Mouse (Mus musculus): ENCODE measurements around the gene Ssh2. TPM values are rescaled to one million over a fixed set of nuclear protein-coding genes. Genes with fewer than 3 reads are reported as not detected.

The Ssh2 gene
- polyA plus RNA-seq, 1 experiment from 2014 or later = 20.2 TPM

DNA sequence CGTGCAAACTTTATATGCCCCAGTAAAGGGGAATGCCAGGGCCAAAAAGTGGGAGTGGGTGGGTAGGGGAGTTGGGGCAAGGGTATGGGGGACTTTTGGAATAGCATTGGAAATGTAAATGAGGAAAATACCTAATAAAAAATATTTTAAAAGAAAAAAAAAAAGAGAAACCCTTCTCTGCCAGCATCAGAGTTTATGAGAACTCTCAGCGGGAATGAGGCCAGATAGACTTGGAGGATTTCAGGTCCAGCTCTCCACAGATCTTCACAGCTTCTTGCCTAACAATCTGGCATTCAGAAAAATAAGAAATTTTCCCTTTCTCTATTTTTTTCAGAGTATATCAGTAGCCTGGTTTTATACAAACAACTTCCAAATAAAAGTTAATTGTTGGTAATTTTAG is 220.9 kb downstream of the Ssh2 start:
- H3K4me1 ChIP-seq (ENCODE audit: control insufficient read depth, insufficient read depth, low read length) = no peaks in the 10 kb centered on the region
- no peak overlapping the region for H3K9ac ChIP-seq (ENCODE audit: low read depth, low read length)
- no peak for ATAC-seq
- no peaks in the 10 kb centered on the region for H3K9me3 ChIP-seq (replicated peaks; ENCODE audit: control insufficient read depth, low read length, poor library complexity, severe bottlenecking)
- no peak overlapping the region for H3K27ac ChIP-seq (ENCODE audit: low read length)
- no peaks in the 10 kb centered on the region for H3K27me3 ChIP-seq (ENCODE audit: control insufficient read depth, insufficient read depth, low read depth, low read length)
- H3K36me3 ChIP-seq (ENCODE audit: control insufficient read depth, insufficient read depth, low read length) = peaks cover 9% of the 10 kb centered on the region
- 89% methylated on average over 2 of the region's 2 CpGs for WGBS
- no peak overlapping the region for H3K4me3 ChIP-seq (ENCODE audit: low read depth, low read length)
- H3K4me2 ChIP-seq (ENCODE audit: low read length) = no peak overlapping the region

DNA sequence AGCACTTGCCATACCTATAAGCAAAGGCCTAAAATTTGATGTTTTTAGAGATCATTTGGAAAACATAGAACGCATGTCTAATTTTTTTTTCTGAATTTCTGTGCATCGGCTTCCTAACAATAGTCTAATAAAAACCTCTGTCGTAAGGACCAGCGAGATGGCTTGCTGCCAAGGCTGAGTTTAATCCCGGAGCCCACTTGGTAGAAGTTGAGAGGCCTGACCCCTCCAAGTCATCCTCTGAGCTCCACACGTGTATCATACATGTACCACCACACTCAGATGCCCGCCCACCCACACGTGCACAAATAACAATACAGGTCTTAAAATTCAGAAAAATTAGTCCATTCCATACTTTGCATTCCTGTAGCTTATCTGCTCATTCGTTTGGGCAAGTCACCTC is 224.0 kb downstream of the Ssh2 start:
- WGBS = 85% methylated on average over 9 of the region's 9 CpGs

DNA sequence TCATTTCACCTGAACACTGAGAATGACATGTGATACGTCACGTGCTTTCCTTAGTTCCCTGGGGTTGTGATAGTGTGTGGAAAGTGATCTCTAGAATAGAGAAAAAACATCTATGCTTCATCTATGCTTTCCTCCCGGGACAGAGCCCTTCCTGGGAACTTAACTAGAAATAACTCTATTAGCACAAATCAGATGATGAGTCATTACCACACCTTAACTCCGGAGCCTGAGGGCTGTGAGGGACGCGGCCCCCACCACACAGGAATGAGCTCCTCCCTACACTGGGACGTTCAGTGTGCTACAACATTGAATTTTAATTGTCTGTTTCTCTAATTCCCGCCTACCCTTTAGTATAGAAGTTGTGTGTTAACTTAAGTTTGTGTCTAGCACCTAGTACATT is 224.9 kb downstream of the Ssh2 start:
- no peak for ATAC-seq
- no peak overlapping the region for H3K9ac ChIP-seq (ENCODE audit: low read depth, low read length)
- no peak overlapping the region for H3K27ac ChIP-seq (ENCODE audit: low read length)
- H3K9me3 ChIP-seq (replicated peaks; ENCODE audit: control insufficient read depth, low read length, poor library complexity, severe bottlenecking) = no peaks in the 10 kb centered on the region
- 88% methylated on average over 8 of the region's 8 CpGs for WGBS
- H3K4me1 ChIP-seq (ENCODE audit: control insufficient read depth, insufficient read depth, low read length) = no peaks in the 10 kb centered on the region
- peaks cover 13% of the 10 kb centered on the region for H3K36me3 ChIP-seq (ENCODE audit: control insufficient read depth, insufficient read depth, low read length)
- H3K4me2 ChIP-seq (ENCODE audit: low read length) = no peak overlapping the region
- no peak overlapping the region for H3K4me3 ChIP-seq (ENCODE audit: low read depth, low read length)
- H3K27me3 ChIP-seq (ENCODE audit: control insufficient read depth, insufficient read depth, low read depth, low read length) = no peaks in the 10 kb centered on the region

More for the DNA sequence above, 224.0 kb downstream of the Ssh2 start:
- no peak for ATAC-seq
- no peak overlapping the region for H3K9ac ChIP-seq (ENCODE audit: low read depth, low read length)
- peaks cover 13% of the 10 kb centered on the region for H3K36me3 ChIP-seq (ENCODE audit: control insufficient read depth, insufficient read depth, low read length)
- no peak overlapping the region for H3K27ac ChIP-seq (ENCODE audit: low read length)
- H3K4me3 ChIP-seq (ENCODE audit: low read depth, low read length) = no peak overlapping the region
- no peaks in the 10 kb centered on the region for H3K27me3 ChIP-seq (ENCODE audit: control insufficient read depth, insufficient read depth, low read depth, low read length)
- H3K4me2 ChIP-seq (ENCODE audit: low read length) = no peak overlapping the region
- H3K9me3 ChIP-seq (replicated peaks; ENCODE audit: control insufficient read depth, low read length, poor library complexity, severe bottlenecking) = no peaks in the 10 kb centered on the region
- H3K4me1 ChIP-seq (ENCODE audit: control insufficient read depth, insufficient read depth, low read length) = no peaks in the 10 kb centered on the region

DNA sequence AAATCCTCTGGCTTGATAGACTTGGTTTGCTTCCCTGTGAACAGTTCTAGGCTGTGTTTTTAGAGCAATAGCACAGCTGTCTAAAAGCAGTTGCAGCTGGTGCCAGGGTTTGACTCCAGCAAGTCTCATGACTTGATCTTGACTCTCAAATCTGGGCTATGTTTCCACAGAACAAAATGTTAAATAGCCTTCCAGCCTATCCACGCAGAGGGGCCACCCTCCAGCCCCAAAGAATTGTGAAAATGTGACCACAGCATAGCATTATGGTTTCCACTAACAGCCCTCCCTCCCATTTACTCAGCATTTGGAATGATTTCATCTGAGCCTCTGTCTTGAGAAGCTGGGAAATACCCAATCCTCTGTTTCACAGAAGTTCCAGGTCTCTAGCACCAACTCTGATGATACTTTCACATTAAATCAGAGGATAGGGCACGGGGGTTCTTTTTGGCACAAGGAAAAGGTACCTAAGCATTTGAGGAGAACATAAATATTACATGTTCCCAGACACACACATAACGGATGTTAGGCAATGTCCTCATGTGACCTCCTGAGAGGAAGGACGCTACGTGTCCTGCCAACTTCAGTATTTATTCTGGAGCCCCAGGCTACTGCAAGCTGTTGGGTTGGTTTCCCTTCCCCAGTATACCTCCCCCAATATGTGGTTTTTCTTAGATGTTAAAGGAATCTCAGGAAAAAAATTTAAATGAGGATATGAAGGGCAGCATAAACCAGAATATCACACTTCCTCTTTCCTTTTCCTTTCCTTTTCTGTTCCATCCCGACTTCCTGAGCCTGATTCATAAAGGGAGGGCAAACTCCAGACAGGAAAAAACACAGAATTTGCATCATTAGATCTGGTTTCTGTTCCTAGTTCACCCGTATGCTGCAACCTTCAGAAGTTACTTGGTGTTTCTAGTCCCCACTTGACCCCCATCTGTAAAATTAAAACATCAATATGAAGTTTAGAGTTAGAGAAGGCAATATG is 226.4 kb downstream of the Ssh2 start:
- no peak overlapping the region for H3K9ac ChIP-seq (ENCODE audit: low read depth, low read length)
- H3K4me2 ChIP-seq (ENCODE audit: low read length) = no peak overlapping the region
- no peak overlapping the region for H3K27ac ChIP-seq (ENCODE audit: low read length)
- no peaks in the 10 kb centered on the region for H3K9me3 ChIP-seq (replicated peaks; ENCODE audit: control insufficient read depth, low read length, poor library complexity, severe bottlenecking)
- ATAC-seq = no peak
- no peaks in the 10 kb centered on the region for H3K4me1 ChIP-seq (ENCODE audit: control insufficient read depth, insufficient read depth, low read length)
- no peaks in the 10 kb centered on the region for H3K27me3 ChIP-seq (ENCODE audit: control insufficient read depth, insufficient read depth, low read depth, low read length)
- H3K36me3 ChIP-seq (ENCODE audit: control insufficient read depth, insufficient read depth, low read length) = peaks cover 13% of the 10 kb centered on the region
- H3K4me3 ChIP-seq (ENCODE audit: low read depth, low read length) = no peak overlapping the region
- 82% methylated on average over 7 of the region's 7 CpGs for WGBS

DNA sequence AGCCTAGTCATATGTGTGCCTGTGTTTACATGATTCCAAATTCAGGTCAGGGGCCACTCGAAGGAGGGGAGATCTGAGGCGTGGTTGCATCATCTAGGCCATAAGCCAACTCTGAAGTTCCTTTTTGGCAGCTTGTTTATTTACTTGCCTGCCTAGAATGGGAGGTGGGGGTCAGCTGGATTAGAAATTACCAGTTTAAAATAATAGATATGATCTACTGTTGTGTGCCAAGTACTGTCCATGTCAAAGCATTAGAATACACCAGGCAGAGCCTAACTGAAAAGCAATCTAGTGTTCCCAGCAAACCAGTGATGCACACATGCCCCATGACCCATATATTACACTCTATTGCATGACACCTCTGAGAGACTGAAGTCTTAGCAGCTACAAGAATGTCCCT is 228.9 kb downstream of the Ssh2 start:
- Histone ChIP-seq H3K9me3 (replicated peaks; ENCODE audit: control insufficient read depth, low read length, poor library complexity, severe bottlenecking) (no peaks in the 10 kb centered on the region), H3K27me3 (ENCODE audit: control insufficient read depth, insufficient read depth, low read depth, low read length) (no peaks in the 10 kb centered on the region), H3K27ac (ENCODE audit: low read length) (no peak overlapping the region), H3K4me2 (ENCODE audit: low read length) (no peak overlapping the region), H3K4me1 (ENCODE audit: control insufficient read depth, insufficient read depth, low read length) (no peaks in the 10 kb centered on the region), H3K9ac (ENCODE audit: low read depth, low read length) (no peak overlapping the region), H3K36me3 (ENCODE audit: control insufficient read depth, insufficient read depth, low read length) (peaks cover 12% of the 10 kb centered on the region), H3K4me3 (ENCODE audit: low read depth, low read length) (no peak overlapping the region)
- no peak for ATAC-seq
- 83% methylated on average over 2 of the region's 2 CpGs for whole genome bisulfite sequencing

DNA sequence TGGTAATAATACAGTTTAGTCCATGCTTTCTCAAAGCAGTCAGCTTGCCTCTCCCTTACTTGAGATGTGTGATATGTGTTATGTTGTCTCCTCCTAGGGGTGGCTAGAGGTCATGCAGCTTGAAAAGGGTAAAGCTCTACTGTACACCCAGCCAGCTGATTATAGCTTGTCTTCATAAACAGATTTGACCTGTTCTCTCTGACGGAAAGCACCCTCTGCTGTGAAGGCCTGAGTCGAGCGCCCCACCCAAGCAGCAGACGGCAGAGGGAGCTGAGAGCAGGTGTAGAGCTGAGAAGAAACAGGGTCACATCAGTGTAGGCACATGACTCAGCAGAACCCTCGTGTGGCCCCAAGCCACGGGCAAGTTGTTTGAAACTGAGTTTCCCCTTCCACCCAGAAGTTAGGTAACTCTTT is 230.5 kb downstream of the Ssh2 start:
- Histone ChIP-seq H3K27ac (ENCODE audit: low read length) (no peak overlapping the region), H3K27me3 (ENCODE audit: control insufficient read depth, insufficient read depth, low read depth, low read length) (no peaks in the 10 kb centered on the region), H3K36me3 (ENCODE audit: control insufficient read depth, insufficient read depth, low read length) (peaks cover 14% of the 10 kb centered on the region), H3K4me3 (ENCODE audit: low read depth, low read length) (no peak overlapping the region), H3K9ac (ENCODE audit: low read depth, low read length) (no peak overlapping the region), H3K4me1 (ENCODE audit: control insufficient read depth, insufficient read depth, low read length) (no peaks in the 10 kb centered on the region), H3K4me2 (ENCODE audit: low read length) (no peak overlapping the region), H3K9me3 (replicated peaks; ENCODE audit: control insufficient read depth, low read length, poor library complexity, severe bottlenecking) (no peaks in the 10 kb centered on the region)
- WGBS = 71% methylated on average over 6 of the region's 6 CpGs
- no peak for ATAC-seq

DNA sequence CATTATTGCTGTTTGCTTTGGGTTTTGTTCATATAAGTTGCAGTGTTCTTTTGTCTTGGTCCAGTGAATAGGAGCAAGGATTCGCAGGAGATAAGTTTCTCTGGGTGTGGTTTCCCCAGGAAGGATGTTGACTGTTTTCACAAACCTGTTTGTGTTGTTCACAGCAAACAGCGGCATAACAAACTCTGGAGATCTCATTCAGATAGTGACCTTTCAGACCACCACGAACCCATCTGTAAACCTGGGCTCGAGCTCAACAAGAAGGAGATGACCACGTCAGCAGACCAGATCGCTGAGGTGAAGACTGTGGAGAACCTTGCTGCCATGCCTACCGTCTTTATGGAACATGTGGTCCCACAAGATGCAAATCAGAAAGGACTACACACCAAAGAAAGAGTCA is 233.1 kb downstream of the Ssh2 start:
- no peaks in the 10 kb centered on the region for H3K9me3 ChIP-seq (replicated peaks; ENCODE audit: control insufficient read depth, low read length, poor library complexity, severe bottlenecking)
- ATAC-seq = no peak
- H3K9ac ChIP-seq (ENCODE audit: low read depth, low read length) = no peak overlapping the region
- H3K27me3 ChIP-seq (ENCODE audit: control insufficient read depth, insufficient read depth, low read depth, low read length) = no peaks in the 10 kb centered on the region
- no peaks in the 10 kb centered on the region for H3K4me1 ChIP-seq (ENCODE audit: control insufficient read depth, insufficient read depth, low read length)
- H3K4me3 ChIP-seq (ENCODE audit: low read depth, low read length) = no peak overlapping the region
- H3K27ac ChIP-seq (ENCODE audit: low read length) = no peak overlapping the region
- peaks cover 15% of the 10 kb centered on the region for H3K36me3 ChIP-seq (ENCODE audit: control insufficient read depth, insufficient read depth, low read length)
- no peak overlapping the region for H3K4me2 ChIP-seq (ENCODE audit: low read length)
- 96% methylated on average over 7 of the region's 7 CpGs for WGBS

DNA sequence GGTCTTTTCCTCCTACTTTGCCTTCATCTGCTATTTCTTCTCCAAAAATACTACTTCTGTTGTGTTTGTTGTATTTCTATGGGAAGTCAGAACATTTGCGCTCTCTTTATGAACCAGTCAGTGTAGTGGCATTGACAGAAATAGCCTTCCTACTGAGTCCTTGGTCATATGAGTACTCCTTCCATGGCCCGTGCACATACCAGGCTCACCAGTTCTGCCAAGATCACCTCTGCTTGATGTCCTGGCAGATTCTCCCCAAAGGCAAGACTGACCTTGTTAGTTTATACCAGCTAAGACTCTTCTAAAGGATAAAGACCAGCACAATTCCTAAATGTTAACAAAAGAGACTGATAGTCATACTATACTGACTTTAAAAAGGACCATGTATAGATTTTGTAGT is 235.6 kb downstream of the Ssh2 start:
- peaks cover 20% of the 10 kb centered on the region for H3K36me3 ChIP-seq (ENCODE audit: control insufficient read depth, insufficient read depth, low read length)
- no peak overlapping the region for H3K4me3 ChIP-seq (ENCODE audit: low read depth, low read length)
- no peaks in the 10 kb centered on the region for H3K27me3 ChIP-seq (ENCODE audit: control insufficient read depth, insufficient read depth, low read depth, low read length)
- H3K27ac ChIP-seq (ENCODE audit: low read length) = no peak overlapping the region
- ATAC-seq = no peak
- H3K4me2 ChIP-seq (ENCODE audit: low read length) = no peak overlapping the region
- H3K4me1 ChIP-seq (ENCODE audit: control insufficient read depth, insufficient read depth, low read length) = no peaks in the 10 kb centered on the region
- no peaks in the 10 kb centered on the region for H3K9me3 ChIP-seq (replicated peaks; ENCODE audit: control insufficient read depth, low read length, poor library complexity, severe bottlenecking)
- 100% methylated on average over 2 of the region's 2 CpGs for WGBS
- H3K9ac ChIP-seq (ENCODE audit: low read depth, low read length) = no peak overlapping the region

DNA sequence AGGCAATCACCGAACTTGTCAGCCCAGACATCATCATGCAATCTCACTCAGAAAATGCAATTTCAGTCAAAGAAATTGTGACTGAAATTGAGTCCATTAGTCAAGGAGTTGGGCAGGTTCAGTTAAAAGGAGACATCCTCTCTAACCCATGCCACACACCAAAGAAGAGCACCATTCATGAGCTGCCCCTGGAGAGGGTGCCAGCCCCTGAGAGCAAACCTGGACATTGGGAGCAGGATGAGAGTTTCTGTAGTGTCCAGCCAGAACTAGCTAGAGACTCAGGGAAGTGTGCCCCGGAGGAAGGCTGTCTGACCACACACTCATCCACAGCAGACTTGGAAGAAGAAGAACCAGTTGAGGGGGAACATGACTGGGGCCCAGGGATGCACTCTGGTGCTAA is 237.3 kb downstream of the Ssh2 start:
- no peaks in the 10 kb centered on the region for H3K4me1 ChIP-seq (ENCODE audit: control insufficient read depth, insufficient read depth, low read length)
- H3K9me3 ChIP-seq (replicated peaks; ENCODE audit: control insufficient read depth, low read length, poor library complexity, severe bottlenecking) = no peaks in the 10 kb centered on the region
- no peak overlapping the region for H3K27ac ChIP-seq (ENCODE audit: low read length)
- no peak for ATAC-seq
- 97% methylated on average over 2 of the region's 2 CpGs for WGBS
- no peak overlapping the region for H3K4me3 ChIP-seq (ENCODE audit: low read depth, low read length)
- peaks cover 20% of the 10 kb centered on the region for H3K36me3 ChIP-seq (ENCODE audit: control insufficient read depth, insufficient read depth, low read length)
- no peak overlapping the region for H3K4me2 ChIP-seq (ENCODE audit: low read length)
- H3K27me3 ChIP-seq (ENCODE audit: control insufficient read depth, insufficient read depth, low read depth, low read length) = no peaks in the 10 kb centered on the region
- no peak overlapping the region for H3K9ac ChIP-seq (ENCODE audit: low read depth, low read length)
